In the genomic region with DNA sequence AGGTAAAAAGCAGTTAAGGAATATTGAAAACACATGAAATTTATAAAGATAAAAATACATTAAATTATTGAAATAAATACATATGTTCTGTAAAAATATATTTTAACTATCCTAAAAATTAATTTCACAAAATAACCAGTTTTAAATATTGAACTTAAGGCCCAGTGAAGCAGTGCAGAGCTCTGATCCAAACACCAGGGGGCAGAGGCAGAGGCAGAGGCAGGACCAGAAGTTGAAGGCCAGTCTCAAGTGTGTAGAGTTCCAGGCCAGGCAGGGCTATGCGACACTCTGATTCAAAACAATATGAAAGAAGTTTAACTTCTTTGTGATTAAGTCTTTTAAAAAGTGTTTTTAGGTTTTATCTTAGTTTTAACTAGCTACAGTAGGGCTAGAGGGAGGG, we compare ENCODE assay signal across 10 mouse cellular contexts.
A peak's percentile ranks its signal among the peaks of the same experiment; 100 is the strongest.
DNase-seq lines count a peak whose midpoint lies in the region; ATAC-seq and TF ChIP-seq lines count a peak whose summit lies in the region.
"Had no signal": no experiment of that assay in that cellular context is flagged by ENCODE, and none has a peak within 500 bp of the region (broad histone marks: within the 10 kb centered on the region; RNA-seq: fewer than 3 reads in every experiment).

No protein-coding gene starts in this region.

- no peaks in the 10 kb centered on the region for H3K9me3 ChIP-seq in hindbrain, postnatal 0 days (ENCODE audit: low read length)
- H3K9me3 ChIP-seq in hindbrain, embryonic 16.5 days (ENCODE audit: control insufficient read depth, low read length): no peaks in the 10 kb centered on the region
- no peaks in the 10 kb centered on the region for H3K9me3 ChIP-seq in liver, embryonic 12.5 days (replicated peaks)
- H3K9me3 ChIP-seq in forebrain, embryonic 10.5 days: no peaks in the 10 kb centered on the region

- H3K4me2 ChIP-seq in hindbrain, postnatal 0 days (ENCODE audit: low read depth, low read length): no peak overlapping the region
- no peak overlapping the region for H3K4me2 ChIP-seq in hindbrain, embryonic 16.5 days (ENCODE audit: low read length)
- no peak overlapping the region for H3K4me2 ChIP-seq in liver, embryonic 12.5 days

- DNase-seq in hindbrain, postnatal 0 days (ENCODE audit: low spot score): no peak
- DNase-seq in B cell, adult 2 months: peak; percentile 14 to 19
- peak; percentile 39 for DNase-seq in NIH3T3 (ENCODE audit: low read depth)
- DNase-seq in gastrocnemius, postnatal 25 days: no peak
- DNase-seq in layer of hippocampus, postnatal 10 days (ENCODE audit: low spot score in 2 of 2): no peak
- no peak for DNase-seq in forebrain, embryonic 10.5 days (ENCODE audit: extremely low spot score, low spot score)
- DNase-seq: heart, postnatal 36 days; left cerebral cortex, postnatal 4 days had no signal

- WGBS in hindbrain, postnatal 0 days: 96% methylated on average over 1 of the region's 1 CpGs
- WGBS in hindbrain, embryonic 16.5 days: 83% methylated on average over 1 of the region's 1 CpGs
- 78% methylated on average over 1 of the region's 1 CpGs for WGBS in liver, embryonic 12.5 days (ENCODE audit: insufficient replicate concordance)
- 100% methylated on average over 1 of the region's 1 CpGs for WGBS in forebrain, embryonic 10.5 days

- H3K9ac ChIP-seq in hindbrain, postnatal 0 days (replicated peaks; ENCODE audit: low read length): no peak overlapping the region
- no peak overlapping the region for H3K9ac ChIP-seq in hindbrain, embryonic 16.5 days (ENCODE audit: low read depth, low read length)
- H3K9ac ChIP-seq in liver, embryonic 12.5 days: no peak overlapping the region

- ATAC-seq in hindbrain, postnatal 0 days: no peak
- no peak for ATAC-seq in hindbrain, embryonic 16.5 days
- peak; percentile 70; the same call in 1 of the 2 replicates for ATAC-seq in liver, embryonic 12.5 days

- H3K36me3 ChIP-seq in hindbrain, postnatal 0 days (ENCODE audit: insufficient read depth, low read length): no peaks in the 10 kb centered on the region
- H3K36me3 ChIP-seq in hindbrain, embryonic 16.5 days (ENCODE audit: control insufficient read depth, insufficient read depth, low read length): peaks cover 4% of the 10 kb centered on the region; the same call in 1 of the 2 replicates
- peaks cover 55% of the 10 kb centered on the region for H3K36me3 ChIP-seq in liver, embryonic 12.5 days
- peaks cover 72% of the 10 kb centered on the region for H3K36me3 ChIP-seq in forebrain, embryonic 10.5 days (replicated peaks)

- H3K27me3 ChIP-seq in hindbrain, postnatal 0 days (ENCODE audit: insufficient read depth, low read length): no peaks in the 10 kb centered on the region
- no peaks in the 10 kb centered on the region for H3K27me3 ChIP-seq in hindbrain, embryonic 16.5 days (replicated peaks; ENCODE audit: control insufficient read depth, insufficient read depth, low read length)
- H3K27me3 ChIP-seq in liver, embryonic 12.5 days (replicated peaks): no peaks in the 10 kb centered on the region
- H3K27me3 ChIP-seq in forebrain, embryonic 10.5 days (ENCODE audit: poor library complexity, severe bottlenecking): no peaks in the 10 kb centered on the region

- H3K4me1 ChIP-seq in hindbrain, postnatal 0 days (ENCODE audit: insufficient read depth, low read length): no peaks in the 10 kb centered on the region
- no peaks in the 10 kb centered on the region for H3K4me1 ChIP-seq in hindbrain, embryonic 16.5 days (ENCODE audit: control insufficient read depth, insufficient read depth, low read depth, low read length)
- H3K4me1 ChIP-seq in liver, embryonic 12.5 days: no peaks in the 10 kb centered on the region
- no peaks in the 10 kb centered on the region for H3K4me1 ChIP-seq in forebrain, embryonic 10.5 days

- TF ChIP-seq CTCF in hindbrain, postnatal 0 days (IDR thresholded peaks at IDR 0.05; ENCODE audit: low read depth): peak; percentile 44

- H3K27ac ChIP-seq in hindbrain, postnatal 0 days: no peak overlapping the region
- no peak overlapping the region for H3K27ac ChIP-seq in hindbrain, embryonic 16.5 days (ENCODE audit: low read depth, low read length)
- H3K27ac ChIP-seq in liver, embryonic 12.5 days: no peak overlapping the region
- no peak overlapping the region for H3K27ac ChIP-seq in forebrain, embryonic 10.5 days

- no peak overlapping the region for H3K4me3 ChIP-seq in hindbrain, postnatal 0 days (ENCODE audit: low read length)
- no peak overlapping the region for H3K4me3 ChIP-seq in hindbrain, embryonic 16.5 days (ENCODE audit: low read length)
- H3K4me3 ChIP-seq in liver, embryonic 12.5 days: no peak overlapping the region
- no peak overlapping the region for H3K4me3 ChIP-seq in forebrain, embryonic 10.5 days

Comparison
In these comparisons a context has a peak if more than half of its experiments do, and no peak if none do; other contexts are left out.
1. DNase-seq: peak in B cell, adult 2 months (2 of 2) and NIH3T3 (single experiment); none in hindbrain, postnatal 0 days (single experiment), gastrocnemius, postnatal 25 days (single experiment), layer of hippocampus, postnatal 10 days (0 of 2) and forebrain, embryonic 10.5 days (single experiment).